Mouse (Mus musculus) adrenal gland, postnatal 10 days (tissue): Measurements from ENCODE around the gene Myo1h. TPM values are rescaled to one million over a fixed set of nuclear protein-coding genes. Genes with fewer than 3 reads are reported as not detected.

Source experiments
- DNase-seq: peaks from one replicate; pipeline ENCODE4 v3.0.0; 2021; ENCODE audit warnings: mixed read lengths
- total RNA-seq, 2 experiments: library from RNA; stranded (reverse); gene quantifications; 2 replicates each; pipeline ENCODE4 v1.2.3; 2021

Myo1h gene
- total RNA-seq, 2 experiments from 2014 or later: 0.84 to 0.97 TPM

- no peak for DNase-seq
Measured at GRCm38 (mm10) chr5:114359586-114359985, 70.6 kb downstream of the Myo1h start.

- no peak for DNase-seq
Measured at GRCm38 (mm10) chr5:114360968-114361367, 72.0 kb downstream of the Myo1h start.

GRCm38 (mm10) chr5:114365043-114365752, 76.2 kb downstream of the Myo1h start:
- DNase-seq: peak; percentile 78

- no peak for DNase-seq
Measured at GRCm38 (mm10) chr5:114368121-114368520, 79.2 kb downstream of the Myo1h start.

GRCm38 (mm10) chr5:114368803-114369496, 80.0 kb downstream of the Myo1h start:
- no peak for DNase-seq

GRCm38 (mm10) chr5:114369921-114370320, 81.0 kb downstream of the Myo1h start:
- no peak for DNase-seq

- DNase-seq: no peak
Measured at GRCm38 (mm10) chr5:114370371-114370776, 81.4 kb downstream of the Myo1h start.

GRCm38 (mm10) chr5:114371331-114371730, 82.4 kb downstream of the Myo1h start:
- DNase-seq: no peak

- no peak for DNase-seq
Measured at GRCm38 (mm10) chr5:114371731-114372473, 82.9 kb downstream of the Myo1h start.

GRCm38 (mm10) chr5:114372565-114372964, 83.6 kb downstream of the Myo1h start:
- no peak for DNase-seq

- no peak for DNase-seq
Measured at GRCm38 (mm10) chr5:114373174-114373573, 84.2 kb downstream of the Myo1h start.

GRCm38 (mm10) chr5:114373581-114373980, 84.6 kb downstream of the Myo1h start:
- DNase-seq: no peak

GRCm38 (mm10) chr5:114374409-114375213, 85.6 kb downstream of the Myo1h start:
- no peak for DNase-seq

GRCm38 (mm10) chr5:114378177-114378920, 89.4 kb downstream of the Myo1h start:
- no peak for DNase-seq

- DNase-seq: no peak
Measured at GRCm38 (mm10) chr5:114378936-114379335, 90.0 kb downstream of the Myo1h start.

GRCm38 (mm10) chr5:114379763-114380162, 90.8 kb downstream of the Myo1h start:
- DNase-seq: no peak

- DNase-seq: peak; percentile 93
Measured at GRCm38 (mm10) chr5:114380209-114381012, 91.4 kb downstream of the Myo1h start, which contains the start of the genes Kctd10 and Ube3b. TSS of gene Kctd10 (minus strand) at chr5:114380508. TSS of gene Ube3b (plus strand) at chr5:114380607.

GRCm38 (mm10) chr5:114381013-114381351, 92.0 kb downstream of the Myo1h start:
- DNase-seq: no peak

- peak; percentile 64 for DNase-seq
Measured at GRCm38 (mm10) chr5:114383184-114383904, 94.4 kb downstream of the Myo1h start.

- DNase-seq: no peak
Measured at GRCm38 (mm10) chr5:114384448-114384847, 95.5 kb downstream of the Myo1h start.
